In the genomic region with DNA sequence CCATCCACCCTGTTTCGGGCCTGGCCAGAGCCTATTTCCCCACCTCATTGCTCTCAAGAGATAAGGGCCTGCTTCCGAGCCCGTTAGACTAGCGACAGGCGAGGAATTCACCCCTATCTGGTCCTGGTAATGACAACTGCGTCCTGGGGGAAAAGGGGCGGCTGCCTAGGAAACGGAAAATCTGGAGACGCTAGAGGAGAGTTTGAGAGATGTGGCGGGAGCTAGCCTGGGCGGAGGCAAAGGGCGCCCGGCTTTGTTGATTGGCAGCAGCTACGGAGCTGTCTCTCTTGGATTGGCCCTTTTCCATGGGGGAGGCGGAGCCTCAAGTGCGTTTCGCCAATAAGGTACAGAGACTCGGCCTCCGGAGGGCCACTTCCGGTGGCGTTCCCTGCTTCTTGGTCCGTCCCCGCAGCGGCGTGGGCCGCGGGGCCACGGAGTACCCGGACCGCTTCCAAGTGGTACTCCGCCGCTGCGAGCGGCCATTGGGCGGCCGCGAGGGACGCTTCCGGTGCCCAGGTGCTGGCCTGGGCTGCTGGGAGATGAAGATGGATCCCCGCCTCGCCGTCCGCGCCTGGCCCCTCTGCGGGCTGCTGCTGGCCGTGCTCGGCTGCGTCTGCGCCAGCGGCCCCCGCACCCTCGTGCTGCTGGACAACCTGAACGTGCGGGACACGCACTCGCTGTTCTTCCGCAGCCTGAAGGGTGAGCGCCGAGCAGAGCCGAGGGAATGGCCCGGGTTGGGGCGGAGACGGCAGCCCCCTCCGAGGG, we compare ENCODE assay signal across 8 mouse cellular contexts. TPM values are rescaled to one million over a fixed set of nuclear protein-coding genes. Genes with fewer than 3 reads are reported as not detected.
DNase-seq lines count a peak whose midpoint lies in the region; ATAC-seq and TF ChIP-seq lines count a peak whose summit lies in the region.

A gene (plus strand): TSS at position 391 of the 765 bp plus-strand sequence.

- TF ChIP-seq POLR2A in kidney, adult 2 months (IDR thresholded peaks at IDR 0.05; ENCODE audit: low read depth, low read length) = no peak
- TF ChIP-seq POLR2A in spleen, adult 2 months (IDR thresholded peaks at IDR 0.05; ENCODE audit: low read depth, low read length) = peak; percentile 33; the same call in 1 of the 2 replicates

- H3K4me1 ChIP-seq in embryonic facial prominence, embryonic 13.5 days = peaks cover 27% of the 10 kb centered on the region
- peaks cover 4% of the 10 kb centered on the region for H3K4me1 ChIP-seq in kidney, adult 2 months (ENCODE audit: control insufficient read depth, insufficient read depth, low read length)
- peaks cover 18% of the 10 kb centered on the region for H3K4me1 ChIP-seq in limb, embryonic 12.5 days (replicated peaks)
- H3K4me1 ChIP-seq in midbrain, embryonic 15.5 days = peaks cover 33% of the 10 kb centered on the region
- peaks cover 12% of the 10 kb centered on the region; the same call in 1 of the 2 replicates for H3K4me1 ChIP-seq in spleen, adult 2 months (ENCODE audit: control insufficient read depth, insufficient read depth, insufficient read length)

- no peaks in the 10 kb centered on the region for H3K9me3 ChIP-seq in embryonic facial prominence, embryonic 13.5 days
- 0 out of 2 replicates have a peak, but pooled peaks cover 4% of the 10 kb centered on the region for H3K9me3 ChIP-seq in limb, embryonic 12.5 days
- no peaks in the 10 kb centered on the region for H3K9me3 ChIP-seq in midbrain, embryonic 15.5 days

- peaks cover 29% of the 10 kb centered on the region for H3K36me3 ChIP-seq in embryonic facial prominence, embryonic 13.5 days
- no peaks in the 10 kb centered on the region for H3K36me3 ChIP-seq in kidney, adult 2 months (ENCODE audit: control insufficient read depth, insufficient read depth, low read length)
- peaks cover 30% of the 10 kb centered on the region for H3K36me3 ChIP-seq in limb, embryonic 12.5 days
- H3K36me3 ChIP-seq in midbrain, embryonic 15.5 days (replicated peaks) = peaks cover 4% of the 10 kb centered on the region; the same call in 1 of the 2 replicates
- peaks cover 7% of the 10 kb centered on the region; the same call in 1 of the 2 replicates for H3K36me3 ChIP-seq in spleen, adult 2 months (ENCODE audit: control insufficient read depth, insufficient read depth, low read length)

- no peak for TF ChIP-seq CTCF in kidney, adult 2 months (conservative IDR thresholded peaks at IDR 0.05; ENCODE audit: insufficient read depth, insufficient read length, low read depth, low read length)
- no peak for TF ChIP-seq CTCF in spleen, adult 2 months (IDR thresholded peaks at IDR 0.05; ENCODE audit: extremely low read depth, insufficient read depth, insufficient read length, insufficient replicate concordance)

- peak; percentile 96 for DNase-seq in 3134 (ENCODE audit: extremely low read depth, insufficient read length, low spot score)
- DNase-seq in adrenal gland, postnatal 36 days = peak; percentile 97 to 98
- peak; percentile 98 to 99 for DNase-seq in heart, adult 18-20 months
- peak; percentile 100 for DNase-seq in kidney, adult 2 months
- DNase-seq in spleen, adult 2 months (ENCODE audit: low read depth in 1 of 2, low spot score in 2 of 2) = peak; percentile 94 to 98

- peak; percentile 99 for ATAC-seq in embryonic facial prominence, embryonic 13.5 days (ENCODE audit: insufficient number of reproducible peaks, insufficient read depth, low FRiP score, low TSS enrichment, low read depth)
- ATAC-seq in limb, embryonic 12.5 days (ENCODE audit: insufficient number of reproducible peaks, insufficient read depth, low FRiP score, low TSS enrichment, low read depth) = peak; percentile 97
- peak; percentile 99 for ATAC-seq in midbrain, embryonic 15.5 days (replicated peaks)

- H3K9ac ChIP-seq in embryonic facial prominence, embryonic 13.5 days = peak within 1 kb of the TSS; percentile 96
- peak within 1 kb of the TSS; percentile 94 for H3K9ac ChIP-seq in limb, embryonic 12.5 days (replicated peaks)
- peak within 1 kb of the TSS; percentile 96 for H3K9ac ChIP-seq in midbrain, embryonic 15.5 days

- peak within 1 kb of the TSS; percentile 98 for H3K4me3 ChIP-seq in embryonic facial prominence, embryonic 13.5 days
- H3K4me3 ChIP-seq in kidney, adult 2 months (ENCODE audit: insufficient read depth, low read depth, low read length) = peak within 1 kb of the TSS; percentile 95
- H3K4me3 ChIP-seq in limb, embryonic 12.5 days (replicated peaks) = peak within 1 kb of the TSS; percentile 93
- peak within 1 kb of the TSS; percentile 99 for H3K4me3 ChIP-seq in midbrain, embryonic 15.5 days
- H3K4me3 ChIP-seq in spleen, adult 2 months (ENCODE audit: extremely low read depth, insufficient read depth, insufficient read length) = peak within 1 kb of the TSS; percentile 81

- no peaks in the 10 kb centered on the region for H3K27me3 ChIP-seq in embryonic facial prominence, embryonic 13.5 days
- H3K27me3 ChIP-seq in kidney, adult 2 months (replicated peaks; ENCODE audit: control insufficient read depth, insufficient read depth, low read length) = no peaks in the 10 kb centered on the region
- no peaks in the 10 kb centered on the region for H3K27me3 ChIP-seq in limb, embryonic 12.5 days
- no peaks in the 10 kb centered on the region for H3K27me3 ChIP-seq in midbrain, embryonic 15.5 days (replicated peaks)
- H3K27me3 ChIP-seq in spleen, adult 2 months (ENCODE audit: control insufficient read depth, insufficient read depth, low read length) = no peaks in the 10 kb centered on the region

- H3K4me2 ChIP-seq in embryonic facial prominence, embryonic 13.5 days = peak within 1 kb of the TSS; percentile 92
- peak within 1 kb of the TSS; percentile 87 for H3K4me2 ChIP-seq in limb, embryonic 12.5 days
- peak within 1 kb of the TSS; percentile 91 for H3K4me2 ChIP-seq in midbrain, embryonic 15.5 days

- H3K27ac ChIP-seq in embryonic facial prominence, embryonic 13.5 days = peak within 1 kb of the TSS; percentile 48
- H3K27ac ChIP-seq in kidney, adult 2 months (ENCODE audit: insufficient read depth, low read depth, low read length) = no peak within 1 kb of the TSS
- peak within 1 kb of the TSS; percentile 75 for H3K27ac ChIP-seq in limb, embryonic 12.5 days
- peak within 1 kb of the TSS; percentile 85 for H3K27ac ChIP-seq in midbrain, embryonic 15.5 days
- H3K27ac ChIP-seq in spleen, adult 2 months (ENCODE audit: insufficient read depth, low read length) = peak within 1 kb of the TSS; percentile 26; the same call in 1 of the 2 replicates

- under 1% methylated on average over 64 of the region's 64 CpGs for WGBS in embryonic facial prominence, embryonic 13.5 days
- under 1% methylated on average over 64 of the region's 64 CpGs for WGBS in kidney, adult 2 months
- WGBS in limb, embryonic 12.5 days = under 1% methylated on average over 64 of the region's 64 CpGs
- WGBS in midbrain, embryonic 15.5 days = under 1% methylated on average over 59 of the region's 64 CpGs
- WGBS in spleen, adult 2 months = under 1% methylated on average over 64 of the region's 64 CpGs

RNA-seq across cellular contexts. Expression of the gene that starts here (rescaled TPM):
- 100 to 1,000 TPM; 127 to 132 TPM for total RNA-seq in adrenal gland, postnatal 36 days (2021)
- 317 and 321 TPM in 2 replicates for polyA plus RNA-seq in embryonic facial prominence, embryonic 13.5 days (2015; fragmentation: Nextera tagmentation; extraction: Ambion mirVana)
- total RNA-seq in heart, adult 18-20 months (2021) = 10 to 100 TPM; 58.2 to 61.6 TPM
- polyA plus RNA-seq in kidney, adult 2 months (2012; rRNA removed) = 157 and 169 TPM in 2 replicates
- polyA plus RNA-seq in limb, embryonic 12.5 days (2016; fragmentation: Nextera tagmentation; extraction: Ambion mirVana) = 289 and 299 TPM in 2 replicates
- 203 and 212 TPM in 2 replicates for polyA plus RNA-seq in midbrain, embryonic 15.5 days (2015; fragmentation: Nextera tagmentation; extraction: Ambion mirVana)
- 106 and 138 TPM in 2 replicates for polyA plus RNA-seq in spleen, adult 2 months (2012; rRNA removed)
